Mouse (Mus musculus) G1E (cell line): ENCODE data around the gene Atp1a1. TPM values are rescaled to one million over a fixed set of nuclear protein-coding genes. Genes with fewer than 3 reads are reported as not detected.

Experiments used
- ATAC-seq: 2 replicates; pipeline ENCODE4 v1.8.0; 2016; ENCODE audit warnings: mild to moderate bottlenecking; ENCODE audit not compliant: insufficient number of reproducible peaks, poor library complexity, low FRiP score, severe bottlenecking; ENCODE audit errors: extremely low read depth
- DNase-seq: peaks from one replicate; pipeline ENCODE4 v3.0.0; 2012; ENCODE audit warnings: low spot score
- H3K27me3 ChIP-seq: 2 replicates; pipeline ENCODE4 v1.6.1; 2012; ENCODE audit warnings: mild to moderate bottlenecking, low read length, inconsistent platforms; ENCODE audit not compliant: insufficient read depth
- H3K36me3 ChIP-seq: replicated peaks from 2 replicates; pipeline ENCODE3; 2012; ENCODE audit warnings: mild to moderate bottlenecking, inconsistent platforms
- H3K4me1 ChIP-seq: 2 replicates; pipeline ENCODE4 v1.6.1; 2012; ENCODE audit warnings: low read depth, low read length, inconsistent platforms, mixed read lengths; ENCODE audit not compliant: insufficient read depth
- H3K4me3 ChIP-seq: 2 replicates; pipeline ENCODE4 v1.5.1; 2012; ENCODE audit warnings: low read depth, mild to moderate bottlenecking, inconsistent platforms, low read length, moderate library complexity, mixed read lengths
- H3K9me3 ChIP-seq: replicated peaks from 2 replicates; pipeline ENCODE4 v1.6.1; 2012; ENCODE audit warnings: inconsistent platforms
- CTCF ChIP-seq: IDR thresholded peaks from 2 replicates; pipeline ENCODE4 v1.5.1; 2012; ENCODE audit warnings: low read depth, low read length, inconsistent platforms, mixed read lengths
- GATA1 ChIP-seq: IDR thresholded peaks from 2 replicates; pipeline ENCODE4 v1.6.1; 2012; ENCODE audit warnings: borderline replicate concordance, low read length, inconsistent platforms, mixed read lengths
- GATA2 ChIP-seq: IDR thresholded peaks from 2 replicates; pipeline ENCODE4 v1.6.1; 2012; ENCODE audit warnings: low read depth, low read length, inconsistent platforms, borderline replicate concordance
- POLR2AphosphoS5 ChIP-seq: IDR thresholded peaks from 2 replicates; pipeline ENCODE4 v1.6.1; 2012; ENCODE audit warnings: low read depth, low read length, inconsistent platforms; ENCODE audit not compliant: insufficient replicate concordance
- TAL1 ChIP-seq: conservative IDR thresholded peaks from 2 replicates; pipeline ENCODE4 v1.6.1; 2012; ENCODE audit warnings: low read depth, low read length, inconsistent platforms, mixed read lengths
- polyA plus RNA-seq: library from polyadenylated mRNA; stranded (reverse); fragments of >175 nt; gene quantifications from 2 replicates; pipeline ENCODE4 v1.2.3, GENCODE M21; 2012
- total RNA-seq, 2 experiments: library from RNA; stranded (forward) in 1 of 2; stranded (reverse) in 1 of 2; fragments of 200-1000 nt in 1 of 2; fragments of >200 nt in 1 of 2; fragmentation: Nextera tagmentation in 1 of 2; gene quantifications; 2 replicates each; pipeline ENCODE4 v1.2.3; 2014 to 2017

Gene Atp1a1
- total and polyA plus RNA-seq, 3 experiments = 49.3 to 187 (median 71.8) TPM

- ATAC-seq = no peak
- Histone ChIP-seq H3K4me3 (no peak overlapping the region), H3K9me3 (no peaks in the 10 kb centered on the region), H3K4me1 (peaks cover 49% of the 10 kb centered on the region), H3K36me3 (peaks cover 17% of the 10 kb centered on the region), H3K27me3 (peaks cover 36% of the 10 kb centered on the region)
- DNase-seq = no peak
- TF ChIP-seq TAL1 (no peak), GATA2 (no peak), CTCF (no peak), POLR2AphosphoS5 (no peak), GATA1 (no peak)
Measured at GRCm38 (mm10) chr3:101605721-101606120, 1.2 kb upstream of the Atp1a1 start.

- Histone ChIP-seq H3K4me1 (peaks cover 53% of the 10 kb centered on the region), H3K27me3 (peaks cover 33% of the 10 kb centered on the region), H3K4me3 (peak overlapping the region; percentile 79; the same call in 1 of the 2 replicates), H3K36me3 (peaks cover 22% of the 10 kb centered on the region), H3K9me3 (no peaks in the 10 kb centered on the region)
- TF ChIP-seq GATA2 (no peak), GATA1 (no peak), POLR2AphosphoS5 (no peak), TAL1 (no peak), CTCF (no peak)
- DNase-seq (no peak), ATAC-seq (no peak)
Measured at GRCm38 (mm10) chr3:101605291-101605690, 807 bp upstream of the Atp1a1 start.

- TF ChIP-seq GATA1 (no peak), TAL1 (no peak), CTCF (no peak), POLR2AphosphoS5 (no peak), GATA2 (no peak)
- H3K9me3 ChIP-seq = no peaks in the 10 kb centered on the region
- peaks cover 31% of the 10 kb centered on the region for H3K36me3 ChIP-seq
- H3K4me1 ChIP-seq = peaks cover 66% of the 10 kb centered on the region
- H3K4me3 ChIP-seq = peak overlapping the region; percentile 79
- peak; percentile 92 for DNase-seq
- peak; percentile 57; the same call in 1 of the 2 replicates for ATAC-seq
- H3K27me3 ChIP-seq = peaks cover 20% of the 10 kb centered on the region
Measured at GRCm38 (mm10) chr3:101603661-101604549, 579 bp downstream of the Atp1a1 start.

- DNase-seq (no peak), ATAC-seq (no peak)
- TF ChIP-seq CTCF (no peak), TAL1 (no peak), GATA2 (no peak), GATA1 (no peak), POLR2AphosphoS5 (no peak)
- H3K4me3 ChIP-seq = peak overlapping the region; percentile 79
- peaks cover 38% of the 10 kb centered on the region for H3K36me3 ChIP-seq
- peaks cover 72% of the 10 kb centered on the region for H3K4me1 ChIP-seq
- peaks cover 14% of the 10 kb centered on the region for H3K27me3 ChIP-seq
- H3K9me3 ChIP-seq = no peaks in the 10 kb centered on the region
Measured at GRCm38 (mm10) chr3:101603194-101603593, 1.3 kb downstream of the Atp1a1 start.

- TF ChIP-seq CTCF = no peak
- no peak for TF ChIP-seq POLR2AphosphoS5
- TF ChIP-seq GATA2 = no peak
- no peak for TF ChIP-seq GATA1
- no peak for TF ChIP-seq TAL1
Measured at GRCm38 (mm10) chr3:101602511-101603055, 1.9 kb downstream of the Atp1a1 start.

GRCm38 (mm10) chr3:101601687-101602086 is 2.8 kb downstream of the Atp1a1 start:
- Histone ChIP-seq H3K4me3 (no peak overlapping the region), H3K9me3 (no peaks in the 10 kb centered on the region), H3K36me3 (peaks cover 48% of the 10 kb centered on the region), H3K27me3 (peaks cover 7% of the 10 kb centered on the region; the same call in 1 of the 2 replicates), H3K4me1 (peaks cover 80% of the 10 kb centered on the region)
- DNase-seq = no peak
- ATAC-seq = no peak
- TF ChIP-seq CTCF (no peak), GATA1 (no peak), POLR2AphosphoS5 (no peak), TAL1 (no peak), GATA2 (no peak)

More at GRCm38 (mm10) chr3:101602511-101603055, 1.9 kb downstream of the Atp1a1 start:
- peaks cover 78% of the 10 kb centered on the region for H3K4me1 ChIP-seq
- H3K9me3 ChIP-seq = no peaks in the 10 kb centered on the region
- H3K36me3 ChIP-seq = peaks cover 42% of the 10 kb centered on the region
- no peak for DNase-seq
- no peak overlapping the region; the same call in 1 of the 2 replicates for H3K4me3 ChIP-seq
- ATAC-seq = no peak
- peaks cover 12% of the 10 kb centered on the region for H3K27me3 ChIP-seq
